Mouse (Mus musculus): ENCODE results near the gene Aup1.

DNA sequence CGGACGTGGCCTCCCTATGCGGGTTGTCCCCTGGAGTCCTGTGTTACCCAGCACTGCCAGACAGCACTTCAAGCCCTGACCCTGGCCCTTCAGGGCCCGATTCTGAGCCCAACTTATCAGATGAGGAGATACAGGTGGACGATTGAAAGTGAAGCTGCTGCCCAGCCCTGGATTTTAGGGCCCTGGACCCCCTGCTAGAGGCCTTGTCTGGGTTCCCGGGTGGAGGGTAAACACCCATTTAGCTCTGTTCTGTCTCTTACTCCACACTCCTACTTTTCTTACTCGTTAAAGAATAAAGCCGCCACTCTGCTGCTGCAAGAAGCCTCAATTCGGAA, 33.6 kb downstream of the Aup1 start:
- no peak for TF ChIP-seq CTCF (IDR thresholded peaks at IDR 0.05; ENCODE audit: control insufficient read depth, insufficient read depth, insufficient replicate concordance, low read depth, low read length)
- TF ChIP-seq POLR2A (IDR thresholded peaks at IDR 0.05; ENCODE audit: control insufficient read depth, low read depth, low read length), result no peak
